Mouse (Mus musculus): ENCODE data around the gene Pgam5.

Pgam5 gene

GRCm38 (mm10) chr5:110227336-110227883 is 42.3 kb downstream of the Pgam5 start:
- DNase-seq: no peak

DNA sequence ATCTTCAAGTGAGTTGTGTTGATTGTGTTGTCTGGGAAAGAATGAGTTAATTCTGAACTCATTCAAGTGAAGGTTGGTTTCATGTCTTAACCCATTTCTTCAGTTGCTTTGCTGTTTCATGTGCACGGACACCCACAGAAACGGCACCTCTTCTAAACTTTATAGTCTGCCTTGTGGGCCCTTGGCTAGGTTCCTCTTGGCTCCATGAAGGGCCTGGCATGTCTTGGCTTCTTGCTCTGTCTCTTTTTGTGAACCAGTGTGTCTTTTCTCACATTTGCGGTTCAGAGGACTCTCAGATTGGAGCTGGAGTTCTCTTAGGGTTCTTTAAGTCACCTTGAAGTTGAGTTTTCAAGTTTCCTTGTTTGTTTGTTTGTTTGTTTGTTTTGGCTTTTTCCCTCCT is 44.7 kb downstream of the Pgam5 start:
- DNase-seq: no peak

DNA sequence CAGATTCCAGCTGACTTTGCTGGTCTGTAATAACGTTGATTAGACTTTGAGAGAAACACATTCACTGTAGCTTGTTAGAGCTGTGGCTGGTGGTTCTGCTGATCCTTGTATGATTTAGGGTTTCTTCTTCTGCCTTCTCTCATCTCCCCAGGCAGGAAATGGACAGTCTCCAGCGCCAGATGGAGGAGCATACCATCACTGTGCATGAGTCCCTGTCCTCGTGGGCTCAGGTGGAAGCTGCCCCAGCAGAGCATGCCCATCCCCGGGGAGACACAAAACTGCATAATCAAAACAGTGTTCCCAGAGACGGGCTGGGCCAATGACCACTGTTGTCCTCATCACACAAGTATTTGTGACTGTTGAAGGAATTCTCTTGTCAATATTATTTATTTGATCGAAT is 47.0 kb downstream of the Pgam5 start:
- no peak for DNase-seq

DNA sequence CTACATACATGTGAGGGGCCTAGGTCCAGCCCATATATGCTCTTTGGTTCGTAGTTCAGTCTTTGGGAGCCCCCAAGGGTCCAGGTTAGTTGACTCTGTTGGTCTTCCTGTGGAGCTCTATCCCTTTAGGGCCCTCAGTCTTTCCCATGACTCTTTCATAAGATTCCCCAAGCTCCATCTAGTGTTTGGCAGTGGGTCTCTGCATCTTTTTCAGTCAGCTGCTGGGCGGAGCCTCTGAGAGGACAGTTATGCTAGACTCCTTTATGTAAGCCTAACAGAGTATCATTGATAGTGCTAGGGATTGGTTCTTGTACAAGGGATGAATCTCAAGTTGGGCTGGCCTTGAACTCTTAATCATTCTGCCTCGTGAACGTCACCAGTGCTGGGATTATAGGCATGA is 49.4 kb downstream of the Pgam5 start:
- DNase-seq: no peak

DNA sequence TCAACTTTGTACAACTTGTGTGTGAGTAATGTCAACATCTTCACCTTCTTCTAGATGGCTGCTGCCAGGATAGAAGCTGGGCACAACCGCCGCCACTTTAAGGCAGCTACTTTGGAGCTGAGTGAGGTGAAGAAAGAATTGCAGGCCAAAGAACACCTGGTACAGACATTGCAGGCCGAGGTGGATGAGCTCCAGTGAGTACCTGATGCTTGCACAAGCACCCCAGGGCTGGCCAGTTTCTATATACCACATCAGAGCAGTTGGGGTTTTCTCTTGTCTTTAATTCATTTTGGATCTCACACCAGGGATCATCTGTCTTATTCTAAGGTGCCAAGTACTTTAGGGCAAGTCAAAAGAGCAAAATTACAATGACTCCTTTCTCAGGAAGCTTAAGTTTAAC is 52.9 kb downstream of the Pgam5 start:
- DNase-seq: no peak

DNA sequence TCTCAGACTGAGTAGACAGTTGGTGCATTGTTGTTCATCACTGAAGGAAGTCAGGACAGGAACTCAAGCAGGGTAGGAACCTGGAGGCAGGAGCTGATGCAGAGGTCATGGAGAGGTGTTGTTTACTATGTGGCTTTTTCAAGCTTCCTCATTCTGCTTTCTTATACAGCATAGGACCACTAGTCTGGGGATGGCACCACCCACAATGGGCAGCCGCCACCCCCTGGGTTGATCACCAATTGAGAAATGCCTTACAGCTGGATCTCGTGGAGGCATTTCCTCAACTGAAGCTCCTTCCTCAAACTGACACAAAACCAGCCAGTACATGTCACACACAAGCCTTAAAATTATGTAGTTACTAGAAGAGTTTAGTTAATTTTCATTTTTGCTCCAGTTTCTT is 58.4 kb downstream of the Pgam5 start:
- no peak for DNase-seq

Data from lung, adult 18-20 months (tissue).